Mouse (Mus musculus) layer of hippocampus, adult 9-10 months (tissue): ENCODE results near the gene Lrrfip2.

Experiments
- DNase-seq: peaks from one replicate; pipeline ENCODE4 v3.0.0; 2022; ENCODE audit warnings: low spot score

Lrrfip2 gene

DNA sequence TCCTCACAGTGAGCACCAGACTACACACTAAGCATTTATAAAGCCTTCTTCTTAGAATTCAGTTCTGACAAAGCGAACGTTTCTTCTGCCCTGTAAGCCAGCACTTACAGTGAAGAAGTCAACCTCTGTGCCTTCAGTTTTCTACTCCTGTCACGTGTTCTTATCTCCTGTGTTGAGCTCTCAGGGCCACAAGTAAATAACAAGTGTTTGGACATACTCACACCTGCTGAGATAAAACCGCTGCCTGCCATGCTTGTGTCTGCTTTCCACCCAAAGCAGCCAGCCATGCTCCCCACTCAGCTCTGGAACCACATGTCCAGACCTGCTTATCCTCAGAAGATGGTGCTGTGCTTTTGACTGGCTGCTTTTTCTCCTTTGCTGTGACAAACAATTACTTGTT is 49.2 kb downstream of the Lrrfip2 start:
- DNase-seq: no peak

DNA sequence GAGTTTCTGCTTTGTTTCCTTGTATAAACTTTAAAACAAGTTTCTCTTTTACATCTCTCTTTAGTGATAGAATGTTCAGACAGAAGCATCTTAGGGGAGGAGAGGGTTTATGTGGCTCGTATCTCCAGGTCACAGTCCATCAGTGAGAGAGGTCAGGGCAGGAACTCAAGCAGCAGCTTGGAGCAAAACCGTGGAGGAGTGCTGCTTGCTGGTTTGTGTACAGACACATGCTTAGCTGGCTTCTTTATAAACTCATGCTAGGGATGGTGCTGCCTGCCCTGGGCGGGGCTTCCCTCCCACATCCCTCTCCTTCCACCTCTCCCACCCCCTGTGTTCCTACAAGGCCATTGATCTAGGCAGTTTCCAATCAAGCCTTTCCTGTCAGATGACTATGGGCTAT is 53.0 kb downstream of the Lrrfip2 start:
- no peak for DNase-seq

DNA sequence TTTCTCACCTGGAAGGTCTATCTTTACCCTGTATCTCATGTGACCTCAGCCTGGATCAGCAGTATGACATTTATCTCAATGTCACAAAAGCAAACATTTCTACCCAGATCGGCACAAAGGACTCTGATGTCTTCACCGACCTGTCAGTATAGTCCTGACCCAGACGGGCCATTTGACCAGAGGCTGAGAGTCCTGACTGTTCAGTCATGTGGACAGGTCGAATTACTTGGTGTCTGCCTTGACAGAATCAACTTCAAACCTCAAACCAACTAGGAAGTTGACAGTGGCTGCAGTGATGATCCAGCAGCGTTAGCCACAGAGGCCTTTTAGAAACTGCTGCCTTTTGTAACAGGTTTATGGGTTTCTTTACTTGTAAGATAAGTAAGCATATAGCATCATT is 56.7 kb downstream of the Lrrfip2 start:
- no peak for DNase-seq

DNA sequence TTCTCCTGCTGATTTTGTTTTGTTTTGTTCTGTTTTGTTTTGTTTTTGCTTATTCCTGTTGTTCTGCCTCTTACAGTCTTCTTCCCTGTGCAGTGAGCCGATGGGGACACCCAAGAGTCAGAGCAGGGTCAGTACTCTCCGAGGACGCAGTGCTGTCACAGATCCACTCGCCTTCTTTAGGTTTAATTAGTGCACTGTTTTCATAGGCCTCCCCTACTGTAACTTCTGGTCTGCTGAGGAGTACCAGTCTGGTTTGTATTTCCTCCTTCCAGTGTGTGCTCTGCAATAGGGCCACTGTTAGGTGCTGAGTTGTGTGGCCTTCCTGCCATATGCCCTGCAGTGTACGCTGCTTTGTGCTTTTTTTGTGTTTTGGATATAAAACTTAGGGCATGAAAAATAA is 61.6 kb downstream of the Lrrfip2 start:
- no peak for DNase-seq

DNA sequence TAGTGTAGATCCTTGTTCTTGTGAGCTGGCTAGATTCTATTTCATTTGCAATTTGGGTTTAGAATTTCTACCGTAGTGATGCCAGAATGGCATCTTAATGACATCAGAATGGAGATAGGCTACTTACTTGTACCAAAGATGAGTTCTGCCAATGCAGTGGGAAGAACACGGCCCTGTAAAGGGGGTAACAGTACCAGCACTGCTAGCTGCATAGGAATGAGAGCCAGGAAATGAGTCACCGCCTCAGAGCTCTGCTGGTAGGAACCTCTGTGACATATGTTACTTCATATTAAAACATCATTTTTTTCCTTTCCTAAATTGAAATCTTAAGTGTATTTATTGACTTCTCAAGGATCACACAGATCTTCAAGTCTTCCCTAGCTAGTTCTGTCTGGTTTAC is 64.8 kb downstream of the Lrrfip2 start:
- DNase-seq: no peak

DNA sequence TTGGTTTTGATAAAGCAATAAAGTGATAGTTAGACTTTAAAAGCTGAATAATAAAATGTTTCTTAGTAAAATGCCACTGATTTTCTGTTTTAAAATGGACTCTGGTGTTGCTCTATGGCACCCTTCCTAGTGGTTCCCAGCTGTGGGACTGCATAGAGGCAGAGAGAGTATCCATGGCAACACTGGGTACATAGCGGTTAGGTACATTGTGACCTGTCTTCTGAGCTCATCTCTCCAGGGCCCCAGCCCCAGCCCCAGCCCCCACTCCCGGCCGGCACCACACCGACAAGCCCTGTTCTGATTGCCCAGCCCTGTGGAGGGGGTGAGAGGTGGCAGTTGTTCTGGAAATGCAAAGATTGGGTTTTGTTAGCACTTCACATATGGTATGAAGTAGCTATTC is 67.5 kb downstream of the Lrrfip2 start:
- no peak for DNase-seq

DNA sequence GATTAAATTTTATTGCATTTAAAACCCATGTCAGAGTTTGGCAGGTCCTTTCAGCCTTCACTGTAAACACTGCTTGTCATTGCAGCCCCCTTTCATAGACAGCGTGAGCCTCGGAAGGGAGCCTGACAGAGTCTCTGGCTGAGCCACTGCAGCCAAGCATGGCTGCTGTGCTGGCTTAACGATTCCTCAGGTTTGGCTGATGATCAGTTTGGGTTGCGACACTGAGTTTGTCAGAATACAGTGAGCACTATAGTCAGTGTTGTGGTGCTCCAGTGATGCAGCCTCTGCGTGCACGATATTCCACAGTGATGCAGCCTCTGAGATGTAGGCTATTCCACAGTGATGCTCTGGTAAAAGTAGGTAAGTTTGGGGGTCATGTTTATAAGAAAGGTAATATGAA is 69.5 kb downstream of the Lrrfip2 start:
- DNase-seq: no peak

DNA sequence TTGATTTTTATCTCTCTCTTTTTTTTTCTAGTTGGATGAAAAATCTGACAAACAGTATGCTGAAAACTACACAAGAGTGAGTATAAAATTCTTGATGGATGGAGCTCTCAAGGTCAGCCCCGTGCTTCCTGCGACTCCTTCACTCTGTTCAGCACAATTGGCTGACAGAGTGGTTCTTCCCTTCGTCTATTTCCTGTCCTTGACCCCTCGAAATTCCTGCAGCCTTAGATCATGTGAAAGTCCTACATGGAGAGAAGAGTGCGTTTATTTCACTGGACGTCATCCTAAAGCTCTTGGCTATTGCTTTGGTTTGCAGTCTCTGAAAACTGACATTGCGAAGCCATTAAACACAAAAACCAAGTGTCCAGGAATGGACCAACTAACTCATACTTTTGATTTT is 71.3 kb downstream of the Lrrfip2 start:
- DNase-seq: no peak

DNA sequence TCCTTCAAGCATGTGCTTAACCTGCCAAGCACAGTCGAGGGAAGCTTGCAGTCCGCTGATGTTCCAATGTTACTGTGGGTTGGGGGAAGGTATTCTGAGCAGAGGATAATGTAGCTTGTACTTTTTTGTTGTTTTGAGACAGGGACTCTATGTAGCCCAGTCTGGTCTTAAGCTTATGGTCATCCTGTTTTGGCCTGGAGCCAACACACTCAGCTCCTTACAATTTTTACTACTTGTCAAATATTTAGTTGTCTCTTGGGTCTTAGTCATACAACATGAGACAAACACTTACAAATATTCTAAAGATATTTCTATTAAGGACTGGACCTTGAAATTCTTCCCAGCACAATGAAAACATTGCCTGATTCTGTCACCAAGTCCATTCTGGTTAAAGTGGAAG is 75.8 kb downstream of the Lrrfip2 start:
- no peak for DNase-seq

DNA sequence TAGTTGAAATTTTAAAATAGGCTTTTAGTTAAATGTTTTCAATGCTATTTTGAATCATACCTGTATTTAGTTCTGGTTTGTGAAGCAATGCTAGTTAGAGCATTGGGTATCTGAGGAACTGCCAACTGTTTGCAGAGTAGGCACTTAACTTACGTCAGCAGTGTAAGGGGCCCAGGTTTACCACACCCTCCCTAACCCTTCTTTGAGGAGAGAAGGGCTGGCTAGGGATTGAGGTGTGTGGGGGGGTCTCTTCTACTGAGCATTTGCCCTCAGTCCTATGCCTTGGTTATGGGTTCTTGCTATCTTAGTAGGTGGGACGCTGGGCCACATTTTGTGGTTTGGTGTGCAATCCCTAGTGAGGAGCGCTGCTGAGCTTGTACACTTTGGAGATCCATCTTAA is 79.7 kb downstream of the Lrrfip2 start:
- DNase-seq: no peak

DNA sequence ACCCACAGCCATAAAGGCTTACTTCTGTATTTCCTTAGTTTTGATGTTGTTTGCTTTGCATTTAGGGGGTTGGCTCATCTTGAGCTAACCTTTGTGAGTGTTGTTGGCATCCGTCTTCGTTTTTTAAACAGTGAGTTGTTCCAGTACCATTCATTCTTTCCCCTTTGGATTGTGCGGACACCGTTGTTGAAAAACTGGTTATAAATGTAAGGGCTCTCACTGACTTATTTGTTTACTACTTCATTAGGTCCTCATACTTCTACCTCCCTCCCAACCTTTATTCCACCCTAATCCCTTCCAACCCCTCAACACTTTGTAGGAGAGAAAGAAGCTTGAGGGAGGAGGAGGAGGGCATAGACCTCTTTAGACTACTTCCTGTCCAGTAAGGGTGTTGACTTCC is 80.3 kb downstream of the Lrrfip2 start:
- no peak for DNase-seq

DNA sequence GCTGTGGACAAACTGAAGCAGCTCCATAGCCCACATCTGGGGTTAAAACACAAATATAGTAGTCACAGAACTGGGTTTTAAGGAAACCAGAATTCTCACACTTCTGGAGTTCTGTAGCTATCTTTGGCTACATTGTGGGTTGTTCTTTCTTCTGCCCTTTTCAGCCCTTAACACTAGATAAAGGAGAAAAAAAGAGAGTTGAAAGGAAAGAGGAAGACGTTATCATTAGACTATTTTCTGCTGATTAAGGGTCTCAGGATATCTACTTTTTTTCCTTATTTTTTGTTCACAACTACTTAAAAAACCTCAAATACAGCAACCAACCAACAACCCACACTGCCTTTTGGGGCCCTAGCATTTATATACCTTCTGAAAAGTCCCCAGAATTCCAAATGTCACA is 80.9 kb downstream of the Lrrfip2 start:
- no peak for DNase-seq

DNA sequence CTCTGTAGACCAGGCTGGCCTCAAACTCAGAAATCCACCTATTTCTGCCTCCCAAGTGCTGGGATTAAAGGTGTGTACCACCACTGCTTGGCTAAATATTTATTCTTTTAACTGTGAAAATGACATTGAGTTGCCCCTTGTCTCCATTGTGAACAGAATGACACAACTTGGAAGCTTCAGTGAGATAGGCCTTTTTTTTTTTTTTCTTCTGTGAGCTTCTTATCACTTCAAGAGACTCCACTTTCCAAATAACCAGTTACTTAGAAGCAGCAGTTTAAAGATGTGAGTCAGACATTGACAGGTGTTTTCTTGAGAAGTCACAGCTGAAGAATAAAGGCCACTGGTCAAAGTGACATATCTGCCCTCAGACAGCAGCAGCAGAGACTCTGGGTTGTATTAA is 82.8 kb downstream of the Lrrfip2 start:
- no peak for DNase-seq

DNA sequence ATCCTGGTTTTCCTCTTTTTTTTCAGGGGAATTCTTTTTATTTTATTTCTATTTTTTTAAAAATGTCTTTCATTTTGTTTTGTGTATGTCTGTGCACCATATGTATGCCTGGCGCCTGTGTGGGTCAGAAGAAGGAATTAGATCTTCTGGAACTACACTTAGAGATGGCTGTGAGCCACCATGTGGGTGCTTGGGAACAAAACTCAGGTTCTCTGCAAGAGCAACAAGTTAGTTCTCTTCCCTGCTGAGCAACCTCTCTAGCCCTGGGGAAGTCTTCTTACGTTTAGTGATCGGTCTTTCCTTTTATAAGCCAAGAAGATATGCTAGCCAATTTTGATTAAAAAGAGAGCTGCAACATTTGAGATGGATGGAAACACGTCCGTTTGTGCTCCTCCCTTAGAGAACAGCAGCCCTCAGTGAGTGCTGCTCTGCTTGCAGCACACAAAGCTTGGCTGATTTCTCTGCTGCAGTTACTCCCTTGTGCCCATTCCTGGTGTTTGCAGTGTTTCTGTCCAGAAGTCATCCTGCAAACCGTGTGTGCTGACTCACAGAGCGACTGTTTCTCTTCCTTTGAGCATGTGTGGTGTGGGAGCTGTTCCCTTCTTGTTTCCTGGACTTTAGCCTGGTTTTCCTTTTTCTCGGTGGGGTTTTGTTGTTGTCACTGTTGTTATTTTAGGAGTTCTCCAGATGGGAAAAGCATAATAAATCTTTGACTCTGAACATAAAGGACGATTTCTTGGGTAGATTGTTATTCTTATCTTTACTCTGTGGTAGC is 87.4 kb downstream of the Lrrfip2 start:
- DNase-seq: peak; percentile 30

DNA sequence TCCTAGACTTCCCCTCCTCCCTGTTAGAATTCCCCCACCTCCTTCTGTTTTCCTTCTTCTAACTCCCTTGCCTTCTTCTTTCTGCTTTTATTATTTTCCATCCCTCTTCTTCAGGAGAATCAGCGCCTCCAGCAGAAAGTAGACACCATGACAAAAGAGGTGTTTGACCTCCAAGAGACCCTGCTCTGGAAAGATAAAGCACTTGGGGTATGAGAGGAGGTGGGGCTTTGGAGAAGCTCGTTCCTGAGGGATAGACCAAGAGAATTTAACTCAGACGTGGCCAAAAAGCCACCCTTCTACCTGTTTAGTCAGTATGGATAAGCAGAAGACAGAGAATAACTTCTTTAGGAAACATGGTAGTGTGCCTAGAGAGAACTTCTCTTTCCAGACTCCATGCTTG is 90.3 kb downstream of the Lrrfip2 start:
- no peak for DNase-seq

DNA sequence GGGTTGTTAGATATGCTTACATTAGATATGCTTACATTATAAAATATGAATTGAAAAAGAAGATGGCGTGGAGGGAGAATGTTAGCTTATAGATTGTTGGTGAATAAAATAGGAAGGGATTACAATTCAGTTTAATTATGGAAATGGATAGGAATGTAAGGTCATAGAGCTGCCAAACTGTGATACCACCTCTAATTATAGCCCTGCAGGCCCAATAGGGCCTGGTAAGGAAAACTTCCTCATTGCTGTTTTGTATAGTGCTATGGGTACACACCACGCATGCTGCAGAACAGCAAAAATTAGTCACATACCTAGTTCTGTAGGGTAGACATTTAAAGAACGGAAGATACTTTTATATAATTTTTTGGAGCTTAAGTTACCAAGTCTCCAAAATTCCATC is 90.8 kb downstream of the Lrrfip2 start:
- DNase-seq: no peak

DNA sequence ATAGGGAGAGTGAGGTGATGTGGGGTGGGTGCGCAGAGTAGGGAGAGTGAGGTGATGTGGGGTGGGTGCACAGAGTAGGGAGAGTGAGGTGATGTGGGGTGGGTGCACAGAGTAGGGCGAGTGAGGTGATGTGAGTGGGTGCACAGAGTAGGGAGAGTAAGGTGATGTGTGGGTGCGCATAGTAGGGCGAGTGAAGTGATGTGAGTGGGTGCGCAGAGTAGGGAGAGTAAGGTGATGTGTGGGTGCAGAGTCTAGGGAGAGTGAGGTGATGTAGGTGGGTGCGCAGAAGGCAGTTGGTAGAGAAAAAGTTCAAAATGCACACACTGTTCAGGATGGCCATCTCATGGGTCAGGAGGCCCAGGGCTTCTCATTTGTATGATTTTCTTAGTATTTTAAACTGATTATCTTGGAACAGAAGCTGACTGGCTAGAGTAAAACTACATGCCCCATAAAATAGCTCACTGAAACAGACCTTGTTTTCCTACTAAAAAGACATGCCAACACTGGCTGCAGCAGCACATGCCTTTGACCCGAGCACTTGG is 91.8 kb downstream of the Lrrfip2 start:
- no peak for DNase-seq

DNA sequence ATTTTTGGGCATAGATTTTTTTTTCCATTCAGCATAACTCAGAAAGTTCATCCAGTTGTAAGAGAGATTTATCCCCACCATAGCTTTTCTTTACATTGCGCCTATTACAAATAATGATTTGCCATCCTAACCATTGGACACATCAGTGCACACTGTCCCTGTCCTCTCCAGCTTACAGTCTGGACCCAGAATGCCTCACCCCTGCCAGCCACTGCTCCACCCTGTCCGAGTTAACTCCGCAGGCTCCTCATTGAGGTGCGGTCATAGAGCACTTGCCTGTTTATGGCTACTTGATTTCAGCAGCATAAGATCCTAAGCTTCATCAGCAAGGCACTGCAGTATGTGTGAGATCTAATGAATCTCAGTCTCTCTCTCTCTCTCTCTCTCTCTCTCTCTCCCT is 93.0 kb downstream of the Lrrfip2 start:
- no peak for DNase-seq

DNA sequence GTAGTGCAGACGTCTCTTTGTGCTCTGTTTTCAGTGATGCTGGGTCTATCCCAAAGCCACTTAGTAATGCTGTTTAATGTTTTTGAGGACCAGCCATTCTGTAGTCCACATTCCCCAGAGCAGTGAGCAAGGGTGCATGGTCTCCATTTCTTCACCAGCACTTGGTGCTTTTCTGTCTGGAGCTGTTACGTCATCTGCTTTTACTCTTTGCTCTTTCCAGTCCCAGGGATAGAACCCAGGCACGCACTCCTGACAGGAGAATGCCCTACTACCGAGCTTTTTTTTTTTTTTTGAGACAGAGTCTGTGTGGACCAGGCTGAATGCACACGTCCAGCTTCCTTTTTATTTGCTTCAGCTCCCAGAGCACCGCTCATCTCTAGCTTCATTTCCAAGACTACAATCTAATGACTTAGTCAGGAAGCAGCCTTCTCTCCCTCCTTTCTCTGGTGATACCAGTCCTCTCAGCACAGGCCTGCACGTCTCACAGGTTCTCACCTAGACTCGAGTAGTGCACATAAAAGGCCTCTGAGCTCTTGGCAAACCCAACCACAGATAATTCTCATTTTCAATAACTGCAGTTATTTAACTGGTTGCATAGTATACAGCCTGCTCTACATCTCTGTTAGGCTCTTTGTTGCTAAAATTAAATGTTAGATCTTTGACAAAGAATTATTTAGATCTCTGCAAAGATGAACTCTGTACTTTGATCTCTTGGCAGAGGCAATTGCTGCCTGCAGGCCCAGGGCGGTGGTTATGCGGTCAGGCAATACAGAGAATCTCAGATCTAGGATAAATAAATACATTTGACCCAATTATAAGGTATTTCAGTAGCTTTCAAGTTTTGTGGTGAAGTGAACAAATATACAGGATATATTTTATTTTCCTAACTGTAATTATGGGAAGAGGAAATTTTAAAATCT is 94.0 kb downstream of the Lrrfip2 start:
- DNase-seq: no peak

DNA sequence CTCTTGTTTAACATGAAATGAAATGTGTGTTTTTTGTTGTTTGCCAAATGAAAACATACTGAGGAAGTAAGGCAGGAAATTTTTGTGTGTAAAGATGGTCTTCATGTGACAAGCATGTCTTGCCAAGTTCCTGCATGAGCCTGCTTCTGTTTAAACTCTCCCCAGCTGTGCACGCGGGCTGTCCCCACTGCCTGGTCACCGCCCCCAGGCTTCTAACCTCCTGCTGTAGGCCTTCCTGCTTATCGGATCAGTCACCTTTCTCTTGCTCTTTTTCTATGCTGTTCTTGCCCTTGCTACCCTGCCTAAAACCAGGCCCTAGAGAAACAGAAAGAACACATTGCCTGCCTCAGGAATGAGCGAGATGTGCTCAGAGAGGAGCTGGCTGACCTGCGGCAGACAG is 96.1 kb downstream of the Lrrfip2 start:
- DNase-seq: no peak

DNA sequence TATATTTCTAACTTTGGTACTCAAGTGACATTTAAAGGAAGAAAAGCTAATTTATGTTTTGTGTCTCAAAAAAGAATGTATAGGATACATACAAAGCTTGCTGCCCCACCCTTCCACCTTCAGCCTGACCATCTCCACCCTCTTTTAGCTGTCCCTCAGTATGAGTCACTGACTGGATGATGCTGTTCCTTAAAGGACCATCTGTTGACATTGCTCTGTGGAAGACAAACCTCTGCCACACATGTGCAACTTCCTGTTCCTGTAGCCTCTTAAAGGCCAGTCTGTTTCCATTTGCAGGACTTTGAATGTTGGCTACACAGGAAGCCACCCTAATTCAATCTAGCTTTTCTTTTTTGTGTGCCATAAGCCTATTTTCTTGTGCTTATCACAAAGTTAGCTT is 99.0 kb downstream of the Lrrfip2 start:
- DNase-seq: no peak

DNA sequence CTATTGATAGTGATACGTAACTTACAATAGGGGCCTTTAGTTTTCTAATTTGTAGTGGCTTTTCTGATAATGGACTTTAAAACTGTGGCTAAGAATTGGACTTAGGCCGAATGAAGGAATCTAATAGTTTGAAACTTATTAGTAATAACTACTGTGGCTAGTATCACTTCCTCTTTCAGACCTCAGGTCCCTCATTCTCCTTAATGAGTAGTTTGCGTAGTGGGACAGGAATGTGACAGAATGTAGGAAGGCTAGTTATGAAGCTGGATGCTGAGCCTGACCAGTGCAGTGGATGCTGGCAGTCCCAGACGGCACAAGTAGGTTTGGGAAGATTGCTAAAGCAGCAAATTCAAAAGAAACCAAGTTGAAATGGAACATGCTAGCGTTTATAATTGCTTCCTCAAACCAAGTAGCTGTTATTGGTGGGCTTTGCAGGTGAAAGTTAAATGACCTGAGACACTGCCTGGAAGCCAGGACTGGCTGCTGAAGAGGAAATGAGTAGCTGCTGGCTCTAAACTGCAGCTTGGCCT is 103.2 kb downstream of the Lrrfip2 start:
- DNase-seq: no peak

DNA sequence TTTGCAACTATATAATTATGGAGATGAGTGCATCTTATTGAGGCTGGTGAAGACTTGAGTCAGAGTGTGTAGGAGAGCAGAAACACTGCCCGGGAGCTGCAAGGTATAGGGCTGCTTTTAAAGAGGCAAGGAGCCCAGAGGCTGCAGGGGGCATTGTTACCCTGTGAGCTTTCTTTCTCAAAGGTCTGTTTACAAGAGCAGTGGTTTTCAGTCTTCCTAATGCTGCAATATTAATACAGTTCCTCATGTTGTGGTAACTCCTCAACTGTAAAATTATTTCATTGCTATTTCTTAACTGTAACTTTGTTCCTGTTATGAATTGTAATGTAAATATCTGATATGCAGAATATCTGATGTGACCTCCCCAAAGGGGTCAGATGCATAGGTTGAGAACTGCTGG is 104.2 kb downstream of the Lrrfip2 start:
- DNase-seq: no peak
